Mouse (Mus musculus) C2C12 (cell line): ENCODE measurements around the gene Klhl3.

Experiments used
- CEBPB ChIP-seq: IDR thresholded peaks from one replicate; pipeline ENCODE4 v1.6.1; 2011; ENCODE audit warnings: low read depth, mild to moderate bottlenecking, control low read depth, moderate library complexity
- CTCF ChIP-seq: IDR thresholded peaks from one replicate; pipeline ENCODE4 v1.5.1; 2011; ENCODE audit not compliant: control insufficient read depth, insufficient read depth, insufficient read length
- MYOG ChIP-seq: IDR thresholded peaks from one replicate; pipeline ENCODE4 v1.6.1; 2011; ENCODE audit not compliant: control insufficient read depth, insufficient read length; ENCODE audit errors: extremely low read depth
- USF1 ChIP-seq: IDR thresholded peaks from one replicate; pipeline ENCODE4 v1.6.1; 2011; ENCODE audit warnings: low read depth, mild to moderate bottlenecking, control low read depth, moderate library complexity

- TF ChIP-seq CEBPB (no peak), CTCF (no peak), MYOG (no peak), USF1 (no peak)
These were observed 44.2 kb upstream of the Klhl3 start, which contains the start of gene Idnk for GRCm38 (mm10) chr13:58157447-58158098.
